In the genomic region with DNA sequence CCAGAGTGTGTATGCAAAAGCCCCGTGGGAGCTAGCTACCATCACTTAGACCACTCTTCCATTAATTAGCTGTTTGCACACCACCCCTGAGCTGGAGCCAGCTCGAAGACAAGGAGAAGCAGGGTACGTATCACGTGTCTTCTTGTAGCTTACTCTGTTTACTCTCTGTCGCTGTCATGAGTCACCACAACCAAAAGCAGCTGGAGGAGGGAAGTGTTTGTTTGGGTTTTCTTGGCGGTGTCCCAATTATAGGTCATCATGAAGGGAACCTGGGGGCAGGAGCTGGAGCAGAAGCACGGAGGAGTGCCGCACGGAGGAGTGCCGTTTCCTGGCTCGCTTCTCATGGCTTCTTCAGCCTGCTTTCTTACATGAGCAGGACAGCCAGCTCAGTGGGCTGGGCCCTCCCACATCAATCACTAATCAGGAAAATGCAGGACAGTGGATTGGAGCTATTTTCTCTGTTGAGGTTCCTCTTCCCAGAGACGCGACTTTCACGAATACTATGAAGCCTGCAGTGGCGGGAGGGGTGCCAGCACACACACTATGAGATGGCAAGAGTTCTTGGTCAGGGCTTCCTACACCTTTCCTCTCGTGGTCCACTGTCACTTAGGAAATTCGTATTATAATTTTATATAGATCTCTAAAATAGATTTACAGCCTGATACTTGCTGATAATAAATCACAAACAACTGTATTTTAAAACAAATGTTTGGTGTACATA, we compare ENCODE assay signal across 8 mouse cellular contexts. TPM values are rescaled to one million over a fixed set of nuclear protein-coding genes. Genes with fewer than 3 reads are reported as not detected.
DNase-seq lines count a peak whose midpoint lies in the region; ATAC-seq lines count a peak whose summit lies in the region.

No protein-coding gene starts in this region.

- H3K4me2 ChIP-seq in heart, embryonic 16.5 days (ENCODE audit: low read depth, low read length), result peak overlapping the region; percentile 54
- no peak overlapping the region for H3K4me2 ChIP-seq in midbrain, embryonic 14.5 days (ENCODE audit: low read length)

- DNase-seq in ovary, adult 18-20 months (ENCODE audit: low spot score), result peak; percentile 73
- DNase-seq in ovary, postnatal 10 days (ENCODE audit: low spot score), result no peak
- peak; percentile 81 to 85 for DNase-seq in cerebellum, postnatal 14 days
- peak; percentile 20 to 32 for DNase-seq in layer of hippocampus, postnatal 10 days (ENCODE audit: low spot score in 2 of 2)
- no peak for DNase-seq in B cell, adult 2 months
- DNase-seq in midbrain, embryonic 14.5 days, result no peak

- 35% methylated on average over 17 of the region's 17 CpGs for WGBS in heart, embryonic 16.5 days
- WGBS in midbrain, embryonic 14.5 days, result 78% methylated on average over 17 of the region's 17 CpGs

- H3K27ac ChIP-seq in heart, embryonic 16.5 days (ENCODE audit: low read length), result no peak overlapping the region
- H3K27ac ChIP-seq in midbrain, embryonic 14.5 days (replicated peaks; ENCODE audit: low read depth, low read length), result no peak overlapping the region

- H3K4me1 ChIP-seq in heart, embryonic 16.5 days (ENCODE audit: control insufficient read depth, insufficient read depth, low read length), result peaks cover 5% of the 10 kb centered on the region
- H3K4me1 ChIP-seq in midbrain, embryonic 14.5 days (ENCODE audit: control insufficient read depth, insufficient read depth, low read length), result no peaks in the 10 kb centered on the region

- peaks cover 3% of the 10 kb centered on the region; the same call in 1 of the 2 replicates for H3K27me3 ChIP-seq in heart, embryonic 16.5 days (ENCODE audit: control insufficient read depth, insufficient read depth, low read length)
- H3K27me3 ChIP-seq in midbrain, embryonic 14.5 days (ENCODE audit: control insufficient read depth, insufficient read depth, low read length), result no peaks in the 10 kb centered on the region

- peak overlapping the region; percentile 21 for H3K4me3 ChIP-seq in heart, embryonic 16.5 days (ENCODE audit: low read length)
- no peak overlapping the region for H3K4me3 ChIP-seq in midbrain, embryonic 14.5 days (replicated peaks; ENCODE audit: low read depth, low read length)

- peak overlapping the region; percentile 19; the same call in 1 of the 2 replicates for H3K9ac ChIP-seq in heart, embryonic 16.5 days (ENCODE audit: low read length)
- H3K9ac ChIP-seq in midbrain, embryonic 14.5 days (replicated peaks; ENCODE audit: low read length), result no peak overlapping the region

- ATAC-seq in heart, embryonic 16.5 days (replicated peaks; ENCODE audit: extremely low read depth, insufficient read depth, low FRiP score), result peak; percentile 52
- peak; percentile 45; the same call in 1 of the 2 replicates for ATAC-seq in megakaryocyte progenitor cell, adult 5-6 weeks (replicated peaks; ENCODE audit: poor library complexity)
- no peak for ATAC-seq in midbrain, embryonic 14.5 days (ENCODE audit: low FRiP score, low TSS enrichment)

- H3K9me3 ChIP-seq in heart, embryonic 16.5 days (replicated peaks; ENCODE audit: control insufficient read depth, low read length), result no peaks in the 10 kb centered on the region
- H3K9me3 ChIP-seq in midbrain, embryonic 14.5 days (ENCODE audit: control insufficient read depth, low read length), result no peaks in the 10 kb centered on the region

- H3K36me3 ChIP-seq in heart, embryonic 16.5 days (ENCODE audit: control insufficient read depth, insufficient read depth), result no peaks in the 10 kb centered on the region
- H3K36me3 ChIP-seq in midbrain, embryonic 14.5 days (ENCODE audit: control insufficient read depth, insufficient read depth, low read length), result no peaks in the 10 kb centered on the region

RNA-seq across cellular contexts. Expression of a gene that starts 30.6 kb away (rescaled TPM):
- 0.68 and 0.84 TPM in 2 replicates for polyA plus RNA-seq in heart, embryonic 16.5 days (2015; fragmentation: Nextera tagmentation; extraction: Ambion mirVana)
- 10 to 100 TPM; 32.8 to 33.6 TPM for total RNA-seq in layer of hippocampus, postnatal 10 days (2021)
- not detected in 2 replicates for total RNA-seq in megakaryocyte progenitor cell, adult 5-6 weeks (2015)
- not detected in 2 replicates for total RNA-seq in megakaryocyte progenitor cell, adult 5-6 weeks (2017)
- 13.7 and 15.6 TPM in 2 replicates for polyA plus RNA-seq in midbrain, embryonic 14.5 days (2014; fragmentation: Nextera tagmentation; extraction: Ambion mirVana)

RNA-seq across cellular contexts. Expression of a gene that starts 51.0 kb away (rescaled TPM):
- polyA plus RNA-seq in heart, embryonic 16.5 days (2015; fragmentation: Nextera tagmentation; extraction: Ambion mirVana), result 28.8 and 29.6 TPM in 2 replicates
- 10 to 100 TPM; 13.7 to 15.2 TPM for total RNA-seq in layer of hippocampus, postnatal 10 days (2021)
- total RNA-seq in megakaryocyte progenitor cell, adult 5-6 weeks (2015), result 0.61 and 1.1 TPM in 2 replicates
- total RNA-seq in megakaryocyte progenitor cell, adult 5-6 weeks (2017), result 2.9 and 3.3 TPM in 2 replicates
- 5.3 and 13.8 TPM in 2 replicates for polyA plus RNA-seq in midbrain, embryonic 14.5 days (2014; fragmentation: Nextera tagmentation; extraction: Ambion mirVana)

RNA-seq across cellular contexts. Expression of a gene that starts 55.4 kb away (rescaled TPM):
- polyA plus RNA-seq in heart, embryonic 16.5 days (2015; fragmentation: Nextera tagmentation; extraction: Ambion mirVana), result 8.6 and 9.6 TPM in 2 replicates
- total RNA-seq in layer of hippocampus, postnatal 10 days (2021), result 10 to 100 TPM; 62.3 to 64.3 TPM
- total RNA-seq in megakaryocyte progenitor cell, adult 5-6 weeks (2015), result 4.2 and 6.8 TPM in 2 replicates
- 4.4 and 7.0 TPM in 2 replicates for total RNA-seq in megakaryocyte progenitor cell, adult 5-6 weeks (2017)
- polyA plus RNA-seq in midbrain, embryonic 14.5 days (2014; fragmentation: Nextera tagmentation; extraction: Ambion mirVana), result 74.3 and 90.8 TPM in 2 replicates

Comparison
In these comparisons a context has a peak if more than half of its experiments do, and no peak if none do; other contexts are left out.
1. DNase-seq: peak in ovary, adult 18-20 months (single experiment), cerebellum, postnatal 14 days (2 of 2) and layer of hippocampus, postnatal 10 days (2 of 2); none in ovary, postnatal 10 days (single experiment), B cell, adult 2 months (0 of 2) and midbrain, embryonic 14.5 days (single experiment).
2. RNA of a gene that starts 30.6 kb away (total RNA-seq): 32.8 to 33.6 TPM in layer of hippocampus, postnatal 10 days; not detected in megakaryocyte progenitor cell, adult 5-6 weeks; every median in the first group is over 10 times any median in the second.
3. RNA of a gene that starts 55.4 kb away (total RNA-seq): 62.3 to 64.3 TPM in layer of hippocampus, postnatal 10 days; 4.2 to 7.0 TPM in megakaryocyte progenitor cell, adult 5-6 weeks; every median in the first group is over 4 times any median in the second.